ENCODE assay signal across 23 mouse cellular contexts in the genomic region with DNA sequence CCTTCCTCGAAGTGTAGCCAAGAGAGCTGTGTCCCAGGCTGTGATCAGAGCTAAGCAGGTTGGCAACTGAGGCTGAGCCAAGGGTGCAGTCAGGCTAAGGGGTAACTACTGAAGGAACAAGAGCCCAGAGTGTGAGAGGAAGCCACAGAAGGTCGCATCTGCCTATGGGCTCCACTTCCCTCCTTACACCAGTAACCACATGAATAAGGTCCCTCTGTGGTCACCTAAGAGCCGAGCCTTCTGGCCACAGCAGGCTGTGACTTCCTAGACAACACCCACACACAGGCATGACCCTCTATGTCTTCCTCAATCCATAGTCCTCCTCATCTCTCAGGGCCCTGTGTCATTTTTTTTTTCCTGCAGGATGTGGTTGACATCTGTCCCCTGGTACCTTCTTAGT. TPM values are rescaled to one million over a fixed set of nuclear protein-coding genes. Genes with fewer than 3 reads are reported as not detected.
A peak's percentile ranks its signal among the peaks of the same experiment; 100 is the strongest.
DNase-seq lines count a peak whose midpoint lies in the region; ATAC-seq and TF ChIP-seq lines count a peak whose summit lies in the region.
"Had no signal": no experiment of that assay in that cellular context is flagged by ENCODE, and none has a peak within 500 bp of the region (broad histone marks: within the 10 kb centered on the region; RNA-seq: fewer than 3 reads in every experiment).

No protein-coding gene starts in this region.

- no peaks in the 10 kb centered on the region for H3K9me3 ChIP-seq in MEL (replicated peaks; ENCODE audit: insufficient read depth, low read length)
- H3K9me3 ChIP-seq: embryonic facial prominence, embryonic 15.5 days; forebrain, embryonic 13.5 days; kidney, embryonic 15.5 days; limb, embryonic 13.5 days had no signal

- no peak for TF ChIP-seq RAD21 in MEL (IDR thresholded peaks at IDR 0.05; ENCODE audit: low read depth, low read length)

- peaks cover 22% of the 10 kb centered on the region for H3K4me1 ChIP-seq in lung, adult 2 months (ENCODE audit: control insufficient read depth, insufficient read depth, low read length)
- H3K4me1 ChIP-seq in MEL (ENCODE audit: control insufficient read depth in 1 of 2, insufficient read depth in 2 of 2, low read length in 2 of 2) = no peaks in the 10 kb centered on the region; a peak in 2 of 4 replicates

- no peaks in the 10 kb centered on the region for H3K79me2 ChIP-seq in MEL (ENCODE audit: control insufficient read depth, insufficient read depth, low read length, poor library complexity)

- H3K9ac ChIP-seq in MEL (ENCODE audit: control insufficient read depth, low read depth, low read length, poor library complexity, severe bottlenecking) = no peak overlapping the region
- H3K9ac ChIP-seq: embryonic facial prominence, embryonic 15.5 days; forebrain, embryonic 13.5 days; kidney, embryonic 15.5 days; limb, embryonic 13.5 days; liver, postnatal 0 days had no signal

- TF ChIP-seq CTCF in lung, adult 2 months (IDR thresholded peaks at IDR 0.05; ENCODE audit: insufficient read depth, low read length) = no peak
- no peak for TF ChIP-seq CTCF in MEL (IDR thresholded peaks at IDR 0.05 in 2 of 3, conservative IDR thresholded peaks at IDR 0.05 in 1 of 3; ENCODE audit: control insufficient read depth in 1 of 3, insufficient read depth in 1 of 3, low read depth in 2 of 3, low read length in 3 of 3, poor library complexity in 1 of 3, severe bottlenecking in 1 of 3)

- peak; percentile 35 for DNase-seq in lung, postnatal 36 days
- no peak for DNase-seq in lung, adult 2 months
- DNase-seq in MEL (ENCODE audit: low read depth, low spot score) = peak; percentile 9
- DNase-seq in natural killer cell, adult 2 months (ENCODE audit: low spot score in 2 of 2) = peak; percentile 21 to 54
- no peak for DNase-seq in frontal cortex, postnatal 10 days (ENCODE audit: low spot score in 2 of 2)
- DNase-seq in cerebellum, postnatal 14 days = no peak

- no peak for TF ChIP-seq EP300 in MEL (IDR thresholded peaks at IDR 0.05; ENCODE audit: low read depth in 1 of 2, low read length in 2 of 2)

- H3K27ac ChIP-seq in MEL (ENCODE audit: control insufficient read depth, low read depth, low read length) = no peak overlapping the region
- H3K27ac ChIP-seq: embryonic facial prominence, embryonic 15.5 days; forebrain, embryonic 13.5 days; limb, embryonic 13.5 days had no signal

- no peaks in the 10 kb centered on the region for H3K36me3 ChIP-seq in MEL (ENCODE audit: control insufficient read depth in 1 of 2, insufficient read depth in 2 of 2, low read length in 2 of 2)
- H3K36me3 ChIP-seq: embryonic facial prominence, embryonic 15.5 days; kidney, embryonic 15.5 days; limb, embryonic 13.5 days had no signal

- peak; percentile 87 for ATAC-seq in granulocyte monocyte progenitor cell, adult 5-6 weeks (replicated peaks; ENCODE audit: poor library complexity, severe bottlenecking)
- ATAC-seq: forebrain, embryonic 13.5 days; liver, postnatal 0 days; midbrain, embryonic 16.5 days had no signal

- WGBS in lung, adult 2 months = 55% methylated on average over 3 of the region's 3 CpGs

- no peak overlapping the region for H3K4me3 ChIP-seq in lung, adult 2 months (replicated peaks; ENCODE audit: extremely low read depth, low read depth, low read length)
- H3K4me3 ChIP-seq in MEL (ENCODE audit: control insufficient read depth in 1 of 2, insufficient read depth in 1 of 2, low read depth in 2 of 2, low read length in 2 of 2) = no peak overlapping the region
- H3K4me3 ChIP-seq: embryonic facial prominence, embryonic 15.5 days; forebrain, embryonic 13.5 days; kidney, embryonic 15.5 days; limb, embryonic 13.5 days had no signal

- TF ChIP-seq POLR2A in lung, adult 2 months (IDR thresholded peaks at IDR 0.05; ENCODE audit: borderline replicate concordance, extremely low read depth, low read depth, low read length) = no peak
- no peak for TF ChIP-seq POLR2A in MEL (IDR thresholded peaks at IDR 0.05; ENCODE audit: control insufficient read depth in 1 of 2, insufficient read depth in 1 of 2, low read depth in 1 of 2, low read length in 2 of 2, poor library complexity in 1 of 2)

- H3K27me3 ChIP-seq in MEL (ENCODE audit: control insufficient read depth in 1 of 2, insufficient read depth in 2 of 2, low read length in 2 of 2) = 0 out of 4 replicates have a peak, but pooled peaks cover 0 to 1% of the 10 kb centered on the region in 2 experiments
- H3K27me3 ChIP-seq: forebrain, embryonic 13.5 days had no signal

TF ChIP-seq in MEL, 35 proteins besides CTCF, POLR2A, EP300 and RAD21:
- TF ChIP-seq MAX (IDR thresholded peaks at IDR 0.05; ENCODE audit: low read length) = no peak
- no peak for TF ChIP-seq USF1 (IDR thresholded peaks at IDR 0.05; ENCODE audit: low read depth, low read length)
- no peak for TF ChIP-seq ZNF384 (IDR thresholded peaks at IDR 0.05; ENCODE audit: low read depth, low read length)
- TF ChIP-seq POLR2AphosphoS2 (IDR thresholded peaks at IDR 0.05; ENCODE audit: low read length) = no peak
- no peak for TF ChIP-seq ZMIZ1 (IDR thresholded peaks at IDR 0.05; ENCODE audit: low read depth, low read length)
- no peak for TF ChIP-seq SIN3A (IDR thresholded peaks at IDR 0.05; ENCODE audit: low read length)
- no peak for TF ChIP-seq MXI1 (IDR thresholded peaks at IDR 0.05; ENCODE audit: low read depth, low read length)
- TF ChIP-seq TBP (IDR thresholded peaks at IDR 0.05; ENCODE audit: low read depth, low read length) = no peak
- TF ChIP-seq HCFC1 (IDR thresholded peaks at IDR 0.05; ENCODE audit: low read depth, low read length) = no peak
- no peak for TF ChIP-seq ETS1 (IDR thresholded peaks at IDR 0.05; ENCODE audit: low read depth, low read length)
- TF ChIP-seq TAL1 (IDR thresholded peaks at IDR 0.05; ENCODE audit: low read length) = no peak
- no peak for TF ChIP-seq NRF1 (IDR thresholded peaks at IDR 0.05; ENCODE audit: insufficient read depth, low read depth, low read length, poor library complexity, severe bottlenecking)
- no peak for TF ChIP-seq ELF1 (IDR thresholded peaks at IDR 0.05; ENCODE audit: low read depth, low read length)
- no peak for TF ChIP-seq USF2 (IDR thresholded peaks at IDR 0.05; ENCODE audit: borderline replicate concordance in 1 of 2, insufficient read depth in 1 of 2, low read depth in 1 of 2, low read length in 2 of 2)
- no peak for TF ChIP-seq CHD1 (IDR thresholded peaks at IDR 0.05; ENCODE audit: low read depth, low read length)
- no peak for TF ChIP-seq RCOR1 (IDR thresholded peaks at IDR 0.05; ENCODE audit: low read depth, low read length)
TF ChIP-seq in MEL: peak in this region for 0.

RNA-seq across cellular contexts. Expression of a gene that starts 12.9 kb away (rescaled TPM):
- polyA plus RNA-seq in lung, adult 2 months (2012; rRNA removed) = not detected in 2 replicates
- total RNA-seq in MEL (2012; rRNA removed) = not detected in 2 replicates
- not detected for polyA plus RNA-seq in MEL (2012; ENCODE audit: insufficient read depth in 1 of 2, insufficient read length in 2 of 2, low read depth in 1 of 2, low replicate concordance in 2 of 2, missing spikeins in 1 of 2)
- total RNA-seq in granulocyte monocyte progenitor cell, adult 5-6 weeks (2014; fragmentation: Nextera tagmentation) = not detected in 2 replicates
- not detected in 2 replicates for total RNA-seq in granulocyte monocyte progenitor cell, adult 5-6 weeks (2017)
- total RNA-seq: adrenal gland, postnatal 4 days; gastrocnemius, adult 18-20 months; heart, adult 8-10 months; heart, postnatal 4 days; layer of hippocampus, adult 18-20 months; left cerebral cortex, adult 18-20 months had no signal
- polyA plus RNA-seq: cortical plate, adult 2 months; embryonic facial prominence, embryonic 15.5 days; forebrain, embryonic 13.5 days; intestine, embryonic 14.5 days; kidney, embryonic 15.5 days; limb, embryonic 13.5 days; liver, postnatal 0 days; midbrain, embryonic 16.5 days; neural tube, embryonic 14.5 days; stomach, embryonic 16.5 days had no signal

RNA-seq across cellular contexts. Expression of a gene that starts 43.5 kb away (rescaled TPM):
- not detected in 2 replicates for polyA plus RNA-seq in lung, adult 2 months (2012; rRNA removed)
- not detected in 2 replicates for total RNA-seq in MEL (2012; rRNA removed)
- polyA plus RNA-seq in MEL (2012; ENCODE audit: insufficient read depth in 1 of 2, insufficient read length in 2 of 2, low read depth in 1 of 2, low replicate concordance in 2 of 2, missing spikeins in 1 of 2) = not detected
- total RNA-seq in granulocyte monocyte progenitor cell, adult 5-6 weeks (2014; fragmentation: Nextera tagmentation) = not detected in 2 replicates
- total RNA-seq in granulocyte monocyte progenitor cell, adult 5-6 weeks (2017) = not detected in 2 replicates
- total RNA-seq: adrenal gland, postnatal 4 days; gastrocnemius, adult 18-20 months; heart, adult 8-10 months; heart, postnatal 4 days; layer of hippocampus, adult 18-20 months; left cerebral cortex, adult 18-20 months had no signal
- polyA plus RNA-seq: cortical plate, adult 2 months; embryonic facial prominence, embryonic 15.5 days; forebrain, embryonic 13.5 days; intestine, embryonic 14.5 days; kidney, embryonic 15.5 days; limb, embryonic 13.5 days; liver, postnatal 0 days; midbrain, embryonic 16.5 days; neural tube, embryonic 14.5 days had no signal

RNA-seq across cellular contexts. Expression of a gene that starts 58.7 kb away (rescaled TPM):
- 25.0 and 28.3 TPM in 2 replicates for polyA plus RNA-seq in lung, adult 2 months (2012; rRNA removed)
- 3.1 and 3.7 TPM in 2 replicates for total RNA-seq in MEL (2012; rRNA removed)
- 10 to 100 TPM in 1 of 2 experiments, 1 to 10 TPM in 1; 9.4 to 34.9 TPM for polyA plus RNA-seq in MEL (2012; ENCODE audit: insufficient read depth in 1 of 2, insufficient read length in 2 of 2, low read depth in 1 of 2, low replicate concordance in 2 of 2, missing spikeins in 1 of 2)
- 2.8 and 5.4 TPM in 2 replicates for total RNA-seq in granulocyte monocyte progenitor cell, adult 5-6 weeks (2014; fragmentation: Nextera tagmentation)
- total RNA-seq in granulocyte monocyte progenitor cell, adult 5-6 weeks (2017) = 2.0 and 3.1 TPM in 2 replicates

Comparison
In these comparisons a context has a peak if more than half of its experiments do, and no peak if none do; other contexts are left out.
1. DNase-seq: peak in lung, postnatal 36 days (single experiment), MEL (single experiment) and natural killer cell, adult 2 months (2 of 2); none in lung, adult 2 months (single experiment), frontal cortex, postnatal 10 days (0 of 2) and cerebellum, postnatal 14 days (0 of 2).